Mouse (Mus musculus) myocyte (in vitro differentiated cells): ENCODE results near the gene Icam1. TPM values are rescaled to one million over a fixed set of nuclear protein-coding genes. Genes with fewer than 3 reads are reported as not detected.
"Not testable (repeated sequence)": the region's sequence is repeated elsewhere in the genome, so short reads cannot be mapped to it uniquely, and the experiment has no call there.

Experiments
- H3K27me3 ChIP-seq: one replicate; pipeline ENCODE4 v1.6.1; 2011; ENCODE audit not compliant: control insufficient read depth, insufficient read depth, insufficient read length
- H3K36me3 ChIP-seq: one replicate; pipeline ENCODE4 v1.6.1; 2011; ENCODE audit not compliant: control insufficient read depth, insufficient read depth
- H3K4me2 ChIP-seq: one replicate; pipeline ENCODE4 v1.6.1; 2011; ENCODE audit warnings: low read depth, control low read depth
- H3K4me3 ChIP-seq: one replicate; pipeline ENCODE4 v1.5.1; 2011; ENCODE audit warnings: mild to moderate bottlenecking, control low read depth, moderate library complexity
- H3K79me2 ChIP-seq: one replicate; pipeline ENCODE4 v1.6.1; 2011; ENCODE audit not compliant: control insufficient read depth, insufficient read depth
- H3ac ChIP-seq: one replicate; pipeline ENCODE4 v1.6.1; 2011; ENCODE audit not compliant: control insufficient read depth, insufficient read length
- CEBPB ChIP-seq: IDR thresholded peaks from 2 replicates; pipeline ENCODE4 v1.6.1; 2011; ENCODE audit warnings: mild to moderate bottlenecking, moderate library complexity; ENCODE audit not compliant: poor library complexity, insufficient read depth, severe bottlenecking
- E2F4 ChIP-seq: IDR thresholded peaks from one replicate; pipeline ENCODE4 v1.6.1; 2011; ENCODE audit warnings: mild to moderate bottlenecking, control low read depth, moderate library complexity; ENCODE audit not compliant: insufficient read depth
- MAX ChIP-seq: IDR thresholded peaks from one replicate; pipeline ENCODE4 v1.6.1; 2011; ENCODE audit warnings: low read depth, mild to moderate bottlenecking, control low read depth
- MYOD1 ChIP-seq, 3 experiments: IDR thresholded peaks; one replicate each; pipeline ENCODE4 v1.6.1; 2011; ENCODE audit warnings: control low read depth in 2 of 3, low read depth in 2 of 3, mild to moderate bottlenecking in 2 of 3, moderate library complexity in 1 of 3; ENCODE audit not compliant: insufficient read length in 2 of 3, control insufficient read depth in 1 of 3
- MYOG ChIP-seq, 3 experiments: IDR thresholded peaks; one replicate each; pipeline ENCODE4 v1.6.1; 2011; ENCODE audit warnings: control low read depth in 2 of 3, low read depth in 2 of 3, mild to moderate bottlenecking in 2 of 3; ENCODE audit not compliant: insufficient read length in 2 of 3, control insufficient read depth in 1 of 3, insufficient read depth in 1 of 3
- POLR2A ChIP-seq: IDR thresholded peaks from one replicate; pipeline ENCODE4 v1.6.1; 2011; ENCODE audit warnings: low read depth, mild to moderate bottlenecking, control low read depth, moderate library complexity; ENCODE audit not compliant: insufficient read length
- POLR2AphosphoS2 ChIP-seq: IDR thresholded peaks from one replicate; pipeline ENCODE4 v1.6.1; 2011; ENCODE audit warnings: low read depth, control low read depth; ENCODE audit not compliant: insufficient read length
- REST ChIP-seq: IDR thresholded peaks from one replicate; pipeline ENCODE4 v1.6.1; 2011; ENCODE audit warnings: mild to moderate bottlenecking, control low read depth, moderate library complexity; ENCODE audit not compliant: insufficient read depth, insufficient read length
- SRF ChIP-seq: IDR thresholded peaks from one replicate; pipeline ENCODE4 v1.6.1; 2011; ENCODE audit warnings: low read depth; ENCODE audit not compliant: control insufficient read depth, insufficient read length
- TCF12 ChIP-seq: IDR thresholded peaks from one replicate; pipeline ENCODE4 v1.6.1; 2011; ENCODE audit warnings: mild to moderate bottlenecking, control low read depth; ENCODE audit not compliant: poor library complexity, insufficient read depth, severe bottlenecking
- TCF3 ChIP-seq: IDR thresholded peaks from one replicate; pipeline ENCODE4 v1.6.1; 2011; ENCODE audit warnings: low read depth, control low read depth; ENCODE audit not compliant: insufficient read length
- USF1 ChIP-seq: IDR thresholded peaks from one replicate; pipeline ENCODE4 v1.6.1; 2011; ENCODE audit warnings: low read depth, mild to moderate bottlenecking, control low read depth, moderate library complexity
- polyA plus RNA-seq: library from polyadenylated mRNA; unstranded; fragments of >200 nt; fragmentation: generic; extraction: Trizol; gene quantifications from one replicate; pipeline ENCODE4 v1.2.1, GENCODE M21; 2012; ENCODE audit warnings: missing spikeins

Gene Icam1
- polyA plus RNA-seq, 1 experiment, result 0.06 TPM

- H3ac ChIP-seq, result no peak overlapping the region
- no peak for TF ChIP-seq MYOD1 (IDR thresholded peaks at IDR 0.05; ENCODE audit: control insufficient read depth in 1 of 3, insufficient read length in 2 of 3, low read depth in 2 of 3)
- TF ChIP-seq USF1, result no peak
- no peak for TF ChIP-seq TCF3
- TF ChIP-seq MYOG (IDR thresholded peaks at IDR 0.05; ENCODE audit: control insufficient read depth in 1 of 3, insufficient read depth in 1 of 3, insufficient read length in 2 of 3, low read depth in 2 of 3), result no peak
- no peaks in the 10 kb centered on the region for H3K27me3 ChIP-seq
- H3K36me3 ChIP-seq, result no peaks in the 10 kb centered on the region
- no peak overlapping the region for H3K4me3 ChIP-seq
- no peak overlapping the region for H3K4me2 ChIP-seq
- H3K79me2 ChIP-seq, result no peaks in the 10 kb centered on the region
These were observed 18.7 kb upstream of the Icam1 start for GRCm38 (mm10) chr9:20997065-20997464.

GRCm38 (mm10) chr9:20998337-20998736 is 17.4 kb upstream of the Icam1 start:
- H3K27me3 ChIP-seq, H3K79me2 ChIP-seq, H3K4me3 ChIP-seq, H3ac ChIP-seq, H3K36me3 ChIP-seq, H3K4me2 ChIP-seq: not testable (repeated sequence)

GRCm38 (mm10) chr9:21000811-21001210 is 15.0 kb upstream of the Icam1 start:
- Histone ChIP-seq H3ac (no peak overlapping the region), H3K4me2 (no peak overlapping the region), H3K36me3 (no peaks in the 10 kb centered on the region), H3K79me2 (peaks cover 7% of the 10 kb centered on the region), H3K27me3 (no peaks in the 10 kb centered on the region), H3K4me3 (no peak overlapping the region)
- TF ChIP-seq POLR2A (no peak), REST (no peak), TCF3 (no peak), POLR2AphosphoS2 (no peak)

GRCm38 (mm10) chr9:21001651-21002200 is 14.1 kb upstream of the Icam1 start:
- no peaks in the 10 kb centered on the region for H3K27me3 ChIP-seq
- peak overlapping the region; percentile 93 for H3K4me3 ChIP-seq
- H3K79me2 ChIP-seq, result peaks cover 7% of the 10 kb centered on the region
- TF ChIP-seq MAX (no peak), REST (no peak)
- H3ac ChIP-seq, result no peak overlapping the region
- no peak overlapping the region for H3K4me2 ChIP-seq
- H3K36me3 ChIP-seq, result no peaks in the 10 kb centered on the region

- peak overlapping the region; percentile 93 for H3K4me3 ChIP-seq
- no peaks in the 10 kb centered on the region for H3K27me3 ChIP-seq
- H3K36me3 ChIP-seq, result no peaks in the 10 kb centered on the region
- H3ac ChIP-seq, result peak overlapping the region; percentile 58
- peaks cover 7% of the 10 kb centered on the region for H3K79me2 ChIP-seq
- H3K4me2 ChIP-seq, result peak overlapping the region; percentile 71
- no peak for TF ChIP-seq MAX
- no peak for TF ChIP-seq POLR2AphosphoS2
- no peak for TF ChIP-seq SRF
- no peak for TF ChIP-seq TCF12
- no peak for TF ChIP-seq REST
- no peak for TF ChIP-seq TCF3
- no peak for TF ChIP-seq USF1
- no peak for TF ChIP-seq CEBPB
- TF ChIP-seq POLR2A, result no peak
- no peak for TF ChIP-seq MYOD1 (IDR thresholded peaks at IDR 0.05; ENCODE audit: control insufficient read depth in 1 of 3, insufficient read length in 2 of 3, low read depth in 2 of 3)
- TF ChIP-seq E2F4, result no peak
- TF ChIP-seq MYOG (IDR thresholded peaks at IDR 0.05; ENCODE audit: control insufficient read depth in 1 of 3, insufficient read depth in 1 of 3, insufficient read length in 2 of 3, low read depth in 2 of 3), result no peak
These were observed 13.5 kb upstream of the Icam1 start for GRCm38 (mm10) chr9:21002270-21002626.

GRCm38 (mm10) chr9:21002627-21003551 is 12.9 kb upstream of the Icam1 start, which contains the start of gene Mrpl4:
Mrpl4 (plus strand) TSS chr9:21002738.
- Histone ChIP-seq H3K4me3 (peak within 1 kb of the TSS; percentile 93), H3K79me2 (peaks cover 7% of the 10 kb centered on the region), H3K36me3 (no peaks in the 10 kb centered on the region), H3K27me3 (no peaks in the 10 kb centered on the region), H3K4me2 (peak within 1 kb of the TSS; percentile 71), H3ac (peak within 1 kb of the TSS; percentile 58)
- TF ChIP-seq TCF3 (no peak), SRF (peak; percentile 77), REST (no peak), MYOD1 (IDR thresholded peaks at IDR 0.05; ENCODE audit: control insufficient read depth in 1 of 3, insufficient read length in 2 of 3, low read depth in 2 of 3) (no peak), USF1 (no peak), POLR2A (peak; percentile 95), MYOG (IDR thresholded peaks at IDR 0.05; ENCODE audit: control insufficient read depth in 1 of 3, insufficient read depth in 1 of 3, insufficient read length in 2 of 3, low read depth in 2 of 3) (peak in 2 of 3 experiments; percentile 5 to 30), TCF12 (no peak), POLR2AphosphoS2 (peak; percentile 97), CEBPB (no peak), MAX (no peak), E2F4 (no peak)
